Mouse (Mus musculus) myocyte (in vitro differentiated cells): ENCODE measurements around the gene Atf6b.

ENCODE experiments used
- CEBPB ChIP-seq: IDR thresholded peaks from 2 replicates; pipeline ENCODE4 v1.6.1; 2011; ENCODE audit warnings: mild to moderate bottlenecking, moderate library complexity; ENCODE audit not compliant: poor library complexity, insufficient read depth, severe bottlenecking
- E2F4 ChIP-seq: IDR thresholded peaks from one replicate; pipeline ENCODE4 v1.6.1; 2011; ENCODE audit warnings: mild to moderate bottlenecking, control low read depth, moderate library complexity; ENCODE audit not compliant: insufficient read depth
- MAX ChIP-seq: IDR thresholded peaks from one replicate; pipeline ENCODE4 v1.6.1; 2011; ENCODE audit warnings: low read depth, mild to moderate bottlenecking, control low read depth
- MYOD1 ChIP-seq, 3 experiments: IDR thresholded peaks; one replicate each; pipeline ENCODE4 v1.6.1; 2011; ENCODE audit warnings: control low read depth in 2 of 3, low read depth in 2 of 3, mild to moderate bottlenecking in 2 of 3, moderate library complexity in 1 of 3; ENCODE audit not compliant: insufficient read length in 2 of 3, control insufficient read depth in 1 of 3
- MYOG ChIP-seq, 3 experiments: IDR thresholded peaks; one replicate each; pipeline ENCODE4 v1.6.1; 2011; ENCODE audit warnings: control low read depth in 2 of 3, low read depth in 2 of 3, mild to moderate bottlenecking in 2 of 3; ENCODE audit not compliant: insufficient read length in 2 of 3, control insufficient read depth in 1 of 3, insufficient read depth in 1 of 3
- POLR2A ChIP-seq: IDR thresholded peaks from one replicate; pipeline ENCODE4 v1.6.1; 2011; ENCODE audit warnings: low read depth, mild to moderate bottlenecking, control low read depth, moderate library complexity; ENCODE audit not compliant: insufficient read length
- POLR2AphosphoS2 ChIP-seq: IDR thresholded peaks from one replicate; pipeline ENCODE4 v1.6.1; 2011; ENCODE audit warnings: low read depth, control low read depth; ENCODE audit not compliant: insufficient read length
- REST ChIP-seq: IDR thresholded peaks from one replicate; pipeline ENCODE4 v1.6.1; 2011; ENCODE audit warnings: mild to moderate bottlenecking, control low read depth, moderate library complexity; ENCODE audit not compliant: insufficient read depth, insufficient read length
- TCF12 ChIP-seq: IDR thresholded peaks from one replicate; pipeline ENCODE4 v1.6.1; 2011; ENCODE audit warnings: mild to moderate bottlenecking, control low read depth; ENCODE audit not compliant: poor library complexity, insufficient read depth, severe bottlenecking
- TCF3 ChIP-seq: IDR thresholded peaks from one replicate; pipeline ENCODE4 v1.6.1; 2011; ENCODE audit warnings: low read depth, control low read depth; ENCODE audit not compliant: insufficient read length
- USF1 ChIP-seq: IDR thresholded peaks from one replicate; pipeline ENCODE4 v1.6.1; 2011; ENCODE audit warnings: low read depth, mild to moderate bottlenecking, control low read depth, moderate library complexity

DNA sequence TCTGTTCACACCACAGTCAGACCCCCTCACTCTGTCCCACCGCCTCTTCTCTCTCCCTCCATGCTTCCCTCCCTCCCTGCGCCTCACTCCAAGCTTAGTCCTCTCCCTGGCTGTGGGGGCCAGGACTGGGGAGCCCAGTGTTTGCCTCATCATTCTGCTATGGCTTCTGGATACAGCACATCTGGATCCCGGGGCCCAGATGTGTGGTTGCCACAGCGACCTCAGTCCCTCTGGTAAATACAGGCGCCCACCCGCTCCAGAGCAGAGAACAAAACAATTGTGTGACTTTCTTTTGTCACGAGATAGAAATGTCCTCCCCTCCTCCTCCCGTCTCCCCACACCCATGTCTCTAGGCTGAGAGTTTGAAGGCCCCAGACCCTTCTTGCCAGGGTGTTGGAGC lies 9.7 kb downstream of the Atf6b start:
- TF ChIP-seq POLR2A (no peak), REST (no peak), MYOD1 (IDR thresholded peaks at IDR 0.05; ENCODE audit: control insufficient read depth in 1 of 3, insufficient read length in 2 of 3, low read depth in 2 of 3) (no peak), E2F4 (no peak), TCF12 (no peak), USF1 (no peak), POLR2AphosphoS2 (no peak), CEBPB (no peak), MAX (no peak), TCF3 (no peak), MYOG (IDR thresholded peaks at IDR 0.05; ENCODE audit: control insufficient read depth in 1 of 3, insufficient read depth in 1 of 3, insufficient read length in 2 of 3, low read depth in 2 of 3) (no peak)
